Mouse (Mus musculus) forelimb bud, embryonic 11.5 days (tissue): Measurements from ENCODE around the gene Ptgis.
"Not testable (repeated sequence)": the region's sequence is repeated elsewhere in the genome, so short reads cannot be mapped to it uniquely, and the experiment has no call there.

Source experiments
- DNase-seq: peaks from one replicate; pipeline ENCODE4 v3.0.0-alpha.2; 2012; ENCODE audit warnings: low read depth, low spot score

The Ptgis gene

DNA sequence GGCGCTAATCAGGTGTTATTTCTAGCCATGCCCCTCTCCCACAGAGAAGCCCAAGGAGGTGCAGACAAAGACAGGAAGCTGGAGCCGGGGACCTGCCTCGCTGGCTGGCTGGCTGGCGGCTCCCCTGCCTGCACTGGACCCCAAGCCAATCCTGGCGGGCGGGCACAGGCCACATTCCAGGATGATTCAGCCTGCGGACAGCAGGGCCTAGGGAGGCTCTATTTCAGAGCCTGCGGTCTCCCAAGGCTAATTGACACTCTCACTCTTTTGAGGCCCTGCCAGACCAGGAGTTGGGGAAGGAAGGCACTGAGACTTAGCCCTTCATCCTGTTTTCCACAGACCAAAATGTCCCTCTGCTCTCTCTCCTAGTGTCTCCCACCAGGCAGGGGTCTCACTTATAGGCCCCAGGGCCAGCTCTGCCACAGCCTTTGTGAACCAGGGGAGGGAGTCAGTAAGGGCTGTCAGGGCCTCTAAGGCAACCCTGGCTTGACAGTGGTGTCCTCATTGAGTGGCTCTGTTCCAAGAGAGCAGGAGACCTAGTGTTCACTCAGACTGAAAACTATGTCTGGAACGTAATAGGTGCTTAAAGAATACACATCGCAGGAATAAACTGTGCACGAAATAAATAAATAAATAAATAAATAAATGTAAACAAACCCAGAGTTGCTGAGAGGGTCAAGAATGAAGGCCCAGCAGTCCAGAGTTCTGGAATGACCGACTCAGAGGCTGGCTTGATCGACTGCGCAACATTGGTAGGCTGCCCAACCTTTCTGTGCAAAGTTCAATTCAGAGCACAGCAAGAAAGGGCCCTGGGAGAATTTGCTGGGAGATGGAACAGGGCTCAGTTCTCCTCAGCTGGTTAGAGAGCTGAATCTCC lies 8.0 kb downstream of the Ptgis start:
- DNase-seq: no peak

DNA sequence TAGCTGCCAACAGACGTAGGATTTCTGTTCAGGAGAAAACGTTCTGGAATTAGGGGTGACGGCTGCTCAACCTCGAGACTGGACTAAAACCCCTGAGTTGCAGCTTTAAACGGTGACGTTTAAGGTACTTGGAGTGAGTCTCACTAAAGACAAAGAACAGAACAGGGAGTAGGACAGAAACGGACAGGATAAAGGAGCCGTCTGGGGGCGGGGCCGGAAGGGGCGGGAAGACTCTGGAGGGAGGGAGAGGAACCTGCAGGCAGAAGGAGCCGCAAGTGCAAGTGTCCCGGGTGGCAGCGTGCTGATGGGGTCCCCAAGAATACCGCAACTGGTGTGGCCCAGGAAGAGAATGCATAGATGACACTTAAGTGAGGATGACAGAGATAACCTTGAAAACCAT lies 9.8 kb downstream of the Ptgis start:
- DNase-seq: no peak

DNA sequence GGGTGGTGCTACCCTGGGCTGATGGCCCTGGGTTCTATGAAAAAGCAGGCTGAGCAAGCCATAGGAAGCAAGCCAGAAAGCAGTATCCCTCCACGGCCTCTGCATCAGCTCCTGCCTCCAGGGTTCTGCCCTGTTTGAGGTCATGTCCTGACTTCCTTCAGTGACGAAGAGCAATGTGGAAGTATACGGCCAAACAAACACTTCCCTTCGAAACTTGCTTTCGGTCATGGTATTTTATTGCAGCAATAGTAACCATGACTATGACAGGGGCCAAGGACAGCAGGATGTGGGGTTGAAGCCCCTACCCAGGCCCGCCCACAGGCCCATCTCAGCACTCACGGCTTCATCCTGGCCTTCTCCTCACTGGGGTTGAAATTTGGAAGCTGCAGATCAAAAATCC lies 15.5 kb downstream of the Ptgis start:
- DNase-seq: no peak

DNA sequence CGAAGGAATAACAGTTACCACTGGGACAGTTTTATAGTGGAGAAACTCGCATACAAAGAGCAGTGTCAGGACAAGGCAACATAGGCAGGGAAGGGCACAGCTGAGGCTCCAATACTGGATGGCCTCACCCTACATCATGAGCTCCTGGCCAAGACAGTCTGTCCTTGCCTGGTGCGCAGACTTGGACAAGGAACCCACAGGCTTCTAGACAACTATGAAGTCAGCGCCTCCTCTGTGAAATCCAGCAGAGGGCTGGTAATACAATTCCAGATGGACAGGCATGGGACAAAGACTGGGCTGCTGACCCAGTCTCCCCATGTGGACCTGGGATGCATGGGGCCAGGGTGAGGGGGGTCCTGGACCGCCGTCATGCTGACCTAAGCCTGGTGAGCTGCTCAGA lies 16.2 kb downstream of the Ptgis start:
- DNase-seq: no peak

DNA sequence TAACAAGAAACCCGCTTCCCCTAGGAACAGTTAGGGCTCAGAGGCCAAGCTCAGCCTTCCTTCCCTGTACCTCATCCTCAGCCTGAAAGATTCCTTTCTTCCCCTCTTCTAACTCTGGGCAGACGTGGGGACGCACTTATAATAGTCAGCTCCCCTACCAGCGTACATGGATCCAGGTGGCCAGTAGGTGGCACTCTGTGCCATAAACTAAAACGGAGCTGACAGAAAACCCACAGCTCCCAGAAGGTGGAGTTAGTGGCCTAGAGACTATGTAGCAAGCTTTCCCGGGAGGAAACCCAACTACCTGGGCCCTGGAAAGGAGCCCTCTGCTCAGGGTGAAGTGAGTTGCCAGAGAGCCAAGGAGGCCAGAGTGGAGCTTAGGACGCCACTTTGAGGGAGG lies 18.3 kb downstream of the Ptgis start:
- DNase-seq: peak; percentile 83

DNA sequence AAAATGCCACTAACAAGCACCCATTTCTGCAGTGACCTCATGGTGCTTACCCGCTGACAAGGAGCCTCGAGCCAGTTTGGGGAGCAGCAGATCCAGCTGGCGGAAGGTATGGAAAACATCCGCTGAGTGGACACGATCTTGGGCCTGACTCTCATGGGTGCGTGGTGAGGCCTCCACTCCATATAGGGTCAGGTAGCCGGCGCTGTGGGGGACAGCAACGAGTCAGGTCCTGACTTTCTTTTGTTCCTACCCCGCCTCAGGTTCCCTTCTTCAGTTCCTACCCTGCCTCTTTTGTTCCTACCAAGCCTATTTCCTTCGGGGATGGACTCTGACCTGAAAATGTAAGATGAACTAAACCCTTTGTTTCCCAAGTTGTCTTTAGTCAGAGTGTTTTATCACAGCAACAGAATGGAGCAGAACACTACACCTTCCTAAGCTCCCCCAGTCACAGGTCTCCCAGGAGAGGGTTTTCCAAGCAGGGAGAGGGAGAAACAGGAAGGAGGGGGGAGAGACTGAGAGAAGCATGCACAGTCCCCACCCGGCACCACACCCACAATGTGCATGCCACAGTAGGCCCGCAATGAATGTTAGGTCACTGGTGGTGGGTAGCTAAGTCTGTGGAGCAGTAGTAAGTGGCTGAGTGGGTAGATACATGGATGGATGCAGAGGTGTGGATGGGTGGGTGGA lies 19.1 kb downstream of the Ptgis start:
- DNase-seq: no peak

DNA sequence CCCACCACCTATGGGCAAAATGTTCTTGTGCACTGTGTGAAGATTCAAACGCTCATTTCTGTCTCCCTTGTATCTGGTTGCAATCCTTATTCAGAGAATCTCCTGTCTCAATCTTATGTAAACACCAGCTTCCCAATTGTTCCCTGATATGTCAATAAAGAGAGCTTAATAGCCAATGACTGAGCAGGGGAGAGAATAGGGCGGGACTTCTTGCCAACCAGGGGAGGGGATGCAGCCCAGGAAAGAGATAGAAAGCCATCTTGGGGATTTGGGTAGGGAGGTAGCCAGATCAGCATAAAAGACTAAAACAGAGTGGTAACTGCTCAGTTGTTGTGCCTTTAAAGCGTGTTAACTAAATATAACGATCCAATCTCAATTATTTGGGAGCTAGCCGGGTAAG lies 19.7 kb downstream of the Ptgis start:
- no peak for DNase-seq

DNA sequence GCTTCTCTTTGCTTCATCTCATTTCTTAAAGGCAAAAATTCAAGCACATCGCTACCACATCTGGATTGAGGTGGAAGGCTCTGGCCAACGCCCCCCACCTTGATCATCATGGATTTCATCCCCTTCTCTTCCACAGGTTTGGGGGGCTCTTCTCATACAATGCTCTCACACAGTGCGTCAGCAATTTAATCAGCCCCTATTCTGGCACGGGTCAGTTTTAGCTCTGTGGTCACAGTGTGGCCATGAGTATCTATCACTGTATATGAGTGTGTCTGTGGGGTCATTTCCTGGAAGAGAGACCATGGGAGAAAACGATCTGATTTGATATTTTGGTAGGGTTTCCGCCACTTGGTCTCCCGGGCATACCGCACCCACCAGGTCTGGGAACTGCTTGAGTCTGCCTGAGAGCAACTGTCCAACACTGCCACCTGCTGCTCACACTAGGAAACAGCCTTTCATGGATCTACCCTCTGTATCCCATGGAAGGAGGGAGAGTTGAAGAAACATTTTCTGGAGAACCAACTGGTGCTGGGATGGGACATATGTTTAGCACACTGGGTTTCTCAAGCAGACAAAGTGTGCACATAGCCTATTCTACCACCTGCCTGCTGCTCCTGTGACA lies 21.1 kb downstream of the Ptgis start:
- peak; percentile 88 for DNase-seq

DNA sequence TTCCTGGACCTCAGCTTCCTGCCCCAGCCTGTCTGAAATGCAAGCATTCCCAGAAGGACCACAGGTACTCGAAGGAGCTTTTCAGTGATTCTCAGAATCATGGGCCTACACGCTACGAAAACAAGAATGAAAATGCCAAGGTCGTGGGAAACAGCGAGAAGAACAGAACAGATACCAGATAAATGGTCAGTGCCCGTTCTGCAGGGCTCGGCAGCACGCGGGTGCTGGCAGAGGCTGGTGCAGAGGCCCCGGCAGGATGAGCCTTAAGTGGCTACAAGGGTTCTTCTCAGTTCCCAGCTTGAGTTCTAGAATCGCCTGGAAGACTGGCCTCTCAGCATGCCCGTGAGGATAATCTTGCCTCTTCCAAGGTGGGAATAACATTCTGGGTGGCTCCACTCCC lies 26.7 kb downstream of the Ptgis start:
- DNase-seq: no peak

DNA sequence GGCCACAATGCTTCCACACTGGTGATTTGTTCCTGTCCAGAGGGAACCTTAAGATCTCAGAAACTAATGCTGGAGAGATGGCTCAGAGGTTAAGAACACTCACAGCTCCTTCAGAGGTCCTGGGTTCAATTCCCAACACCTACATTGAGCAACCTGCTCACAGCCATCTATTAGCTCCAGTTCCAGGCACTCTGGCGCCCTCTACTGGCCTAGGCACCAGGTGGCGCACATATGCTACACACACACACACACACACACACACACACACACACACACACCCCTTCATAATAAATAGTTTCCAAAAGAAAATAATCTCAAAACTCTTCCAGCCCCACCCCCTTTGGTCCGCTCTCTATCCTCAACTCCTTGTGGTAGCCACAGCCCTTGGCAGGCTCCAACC lies 27.3 kb downstream of the Ptgis start:
- no peak for DNase-seq

DNA sequence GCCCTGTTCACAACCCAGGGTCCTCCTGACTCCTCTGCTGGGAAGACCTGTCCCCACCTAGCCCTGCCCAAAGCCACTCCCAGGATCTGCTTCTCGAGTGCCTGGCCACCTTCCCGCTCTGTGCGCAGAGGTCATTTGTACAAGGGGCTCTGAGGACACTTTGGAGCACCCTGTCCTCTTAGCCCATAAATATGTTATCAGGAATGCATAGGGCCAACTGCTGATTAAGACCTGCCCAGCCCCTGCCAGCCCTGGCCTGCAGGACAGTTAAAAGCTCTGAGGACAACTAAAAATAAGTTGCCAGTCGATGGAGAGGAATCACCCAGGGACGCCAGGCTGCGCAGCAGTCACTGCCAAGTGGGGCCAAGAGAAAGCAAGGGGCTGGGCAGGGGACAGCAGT lies 27.9 kb downstream of the Ptgis start:
- DNase-seq: no peak

DNA sequence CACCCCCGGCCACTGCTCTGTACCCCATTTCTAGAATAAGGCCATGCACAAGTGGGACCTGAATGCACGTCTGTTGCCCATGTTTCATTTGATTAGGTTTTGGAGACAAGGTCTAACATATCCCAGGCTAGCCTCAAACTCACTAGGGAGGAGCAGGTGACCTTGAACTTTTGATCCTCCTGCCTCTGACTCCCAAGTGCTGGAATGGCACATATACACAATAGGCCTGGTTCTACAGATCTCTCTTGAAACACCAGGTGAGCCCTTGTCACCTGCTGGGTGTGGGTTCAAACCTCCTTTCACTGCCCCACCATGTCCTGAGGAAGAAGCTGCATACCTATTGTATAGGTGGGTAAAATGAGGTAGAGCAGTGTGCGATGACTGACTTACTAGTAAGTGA lies 28.3 kb downstream of the Ptgis start:
- no peak for DNase-seq

DNA sequence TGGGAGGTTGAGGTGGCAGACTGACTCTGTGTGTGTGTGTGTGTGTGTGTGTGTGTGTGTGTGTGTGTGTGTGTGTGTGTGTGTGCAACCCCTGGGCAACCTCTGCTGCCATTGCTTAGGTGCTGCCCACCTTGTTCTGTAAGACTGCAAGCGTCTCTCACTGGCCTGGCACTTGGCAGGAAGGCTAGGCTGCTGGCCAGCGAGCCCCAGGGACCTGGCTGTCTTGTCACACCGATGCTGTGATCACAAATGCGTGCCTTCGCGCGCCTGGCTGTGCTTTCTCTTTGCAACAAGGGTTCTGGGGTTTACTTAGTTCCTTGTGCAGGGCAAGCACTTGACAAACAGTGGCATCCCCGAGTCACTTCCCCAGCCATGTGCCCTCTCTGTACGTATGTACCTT lies 30.5 kb downstream of the Ptgis start:
- no peak for DNase-seq

DNA sequence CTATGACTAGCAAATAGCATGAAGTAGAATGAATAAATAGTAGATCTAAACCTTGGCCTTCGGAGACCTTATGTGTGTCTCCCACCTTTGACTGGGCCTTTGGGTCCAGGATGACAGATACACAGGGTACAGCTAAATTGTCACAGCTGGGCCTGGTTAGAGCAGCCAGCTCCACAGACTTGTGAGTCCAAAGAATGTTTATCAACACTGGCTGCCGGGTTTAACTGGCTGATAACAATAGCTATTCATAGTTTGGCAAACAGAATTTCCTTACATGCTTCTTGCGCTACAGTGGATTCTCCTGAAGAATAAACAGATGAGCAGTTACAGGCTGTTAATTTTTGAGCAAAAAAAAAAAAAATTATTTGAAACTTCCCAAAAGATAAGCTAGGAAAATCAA lies 31.4 kb downstream of the Ptgis start:
- no peak for DNase-seq

DNA sequence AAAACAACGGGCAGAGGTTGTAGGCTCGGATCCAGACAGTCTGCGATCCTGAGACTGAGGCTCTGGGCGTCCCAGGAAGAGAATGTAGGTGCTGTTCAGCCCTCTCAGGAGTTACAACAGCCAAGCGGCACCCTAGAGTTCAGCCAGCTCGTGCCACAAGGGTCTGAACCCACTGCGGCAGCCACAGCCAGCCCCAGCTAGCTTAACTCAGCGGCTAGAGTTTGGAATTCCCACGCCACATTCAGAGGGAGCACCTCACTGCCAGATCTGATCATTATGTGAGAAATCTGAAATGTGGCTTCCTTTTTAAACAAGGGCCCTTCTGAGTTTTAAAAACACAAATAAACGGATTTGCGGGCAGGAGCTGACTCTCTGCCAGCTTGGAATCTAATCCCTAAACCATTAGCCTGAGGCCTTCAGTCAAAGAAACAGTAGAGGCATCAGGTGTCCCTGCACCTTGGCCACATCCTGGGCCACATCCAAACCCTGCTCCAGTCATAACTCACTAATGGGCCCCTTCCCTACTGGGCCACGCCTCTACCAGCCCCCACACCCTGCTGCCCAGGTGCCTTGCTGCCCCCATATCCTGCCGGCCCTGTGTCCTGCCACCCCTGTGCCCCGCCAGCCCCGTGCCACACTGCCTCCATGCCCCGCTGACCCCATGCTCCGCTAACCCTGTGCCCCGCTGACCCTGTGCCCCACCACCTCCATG lies 34.3 kb downstream of the Ptgis start:
- no peak for DNase-seq

DNA sequence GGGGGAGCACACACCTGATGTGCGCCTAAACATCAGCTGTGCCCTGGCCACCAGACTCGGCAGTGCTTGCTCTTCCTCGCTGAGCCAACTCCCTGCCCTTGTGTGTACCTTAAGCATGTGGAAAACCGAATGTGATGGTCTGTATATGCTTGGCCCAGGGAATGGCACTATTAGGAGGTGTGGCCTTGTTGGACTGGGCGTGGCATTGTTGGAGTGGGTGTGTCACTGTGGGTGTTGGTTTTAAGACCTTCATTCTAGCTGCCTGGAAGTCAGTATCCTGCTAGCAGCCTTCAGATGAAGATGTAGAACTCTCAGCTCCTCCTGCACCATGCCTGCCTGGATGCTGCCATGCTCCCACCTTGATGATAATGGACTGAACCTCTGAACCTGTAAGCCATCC lies 35.7 kb downstream of the Ptgis start:
- DNase-seq: not testable (repeated sequence)

DNA sequence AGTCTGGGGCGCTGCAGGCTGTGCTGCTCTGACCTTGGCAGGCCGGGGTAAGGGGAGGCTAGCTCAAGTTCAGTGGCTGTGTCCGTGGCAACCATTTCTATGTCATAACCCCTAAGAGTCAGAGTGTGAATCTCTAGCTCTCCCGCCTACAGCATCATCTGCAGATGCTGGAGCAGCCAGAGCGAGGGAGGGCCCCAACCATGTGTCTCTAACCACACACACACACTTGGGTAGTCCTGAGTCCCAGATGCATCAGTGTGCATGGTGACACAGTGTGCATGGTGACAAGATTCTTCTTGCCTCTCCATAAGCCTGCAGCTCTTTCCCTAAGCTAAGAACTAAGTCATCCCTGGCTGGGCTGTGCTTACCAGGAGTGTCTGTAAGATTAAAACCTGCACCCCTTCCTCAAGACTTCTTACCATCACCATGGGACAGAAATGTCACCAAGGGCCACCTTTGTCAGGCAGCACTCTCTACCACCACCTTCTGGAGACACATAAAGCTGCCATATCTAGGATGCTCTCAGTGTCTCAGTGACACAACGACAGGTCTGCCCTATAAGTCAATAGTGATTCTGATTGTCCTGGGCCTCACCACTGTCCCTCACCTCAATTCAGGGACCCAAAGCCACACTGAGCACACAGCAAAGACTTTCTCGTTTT lies 36.8 kb downstream of the Ptgis start:
- DNase-seq: no peak

DNA sequence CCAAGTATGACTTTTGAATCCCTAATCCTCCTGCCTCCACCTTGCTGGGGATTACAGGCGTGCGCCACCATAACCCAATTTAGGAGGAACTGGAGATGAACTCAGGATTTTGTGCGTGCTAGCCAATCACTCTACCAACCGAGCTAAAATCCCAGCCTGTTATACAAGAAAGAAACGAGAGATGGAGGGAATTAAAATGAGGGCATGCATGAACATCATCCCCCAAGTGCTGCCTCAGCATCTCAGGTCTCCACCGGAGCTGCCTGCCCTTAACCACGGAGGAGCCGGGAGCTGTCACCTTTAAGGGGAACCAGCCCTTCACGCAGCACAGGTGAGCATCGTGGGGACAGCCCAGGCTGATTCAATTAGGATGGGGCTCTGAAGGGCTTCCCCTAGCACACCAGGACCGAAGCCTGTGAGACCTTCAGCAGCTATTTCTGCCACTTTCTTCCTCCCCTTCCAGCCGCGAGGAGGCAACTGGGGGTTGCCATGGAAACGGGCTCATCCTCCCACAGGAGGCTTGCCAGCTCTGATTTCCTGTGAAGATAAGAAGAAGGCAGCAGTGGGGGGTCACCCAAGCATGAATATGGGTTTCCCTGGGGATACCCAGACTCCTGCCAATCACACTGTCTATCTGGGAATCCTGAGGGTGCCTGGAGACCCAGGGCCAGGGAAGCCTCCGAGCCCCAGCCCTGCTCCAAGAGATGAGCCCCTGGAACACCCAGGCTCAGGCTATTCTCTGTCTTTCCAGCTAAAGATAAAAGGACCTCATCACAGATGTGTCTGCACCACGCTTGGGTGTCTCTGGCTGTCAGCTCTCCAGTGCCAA lies 38.7 kb downstream of the Ptgis start:
- DNase-seq: no peak

DNA sequence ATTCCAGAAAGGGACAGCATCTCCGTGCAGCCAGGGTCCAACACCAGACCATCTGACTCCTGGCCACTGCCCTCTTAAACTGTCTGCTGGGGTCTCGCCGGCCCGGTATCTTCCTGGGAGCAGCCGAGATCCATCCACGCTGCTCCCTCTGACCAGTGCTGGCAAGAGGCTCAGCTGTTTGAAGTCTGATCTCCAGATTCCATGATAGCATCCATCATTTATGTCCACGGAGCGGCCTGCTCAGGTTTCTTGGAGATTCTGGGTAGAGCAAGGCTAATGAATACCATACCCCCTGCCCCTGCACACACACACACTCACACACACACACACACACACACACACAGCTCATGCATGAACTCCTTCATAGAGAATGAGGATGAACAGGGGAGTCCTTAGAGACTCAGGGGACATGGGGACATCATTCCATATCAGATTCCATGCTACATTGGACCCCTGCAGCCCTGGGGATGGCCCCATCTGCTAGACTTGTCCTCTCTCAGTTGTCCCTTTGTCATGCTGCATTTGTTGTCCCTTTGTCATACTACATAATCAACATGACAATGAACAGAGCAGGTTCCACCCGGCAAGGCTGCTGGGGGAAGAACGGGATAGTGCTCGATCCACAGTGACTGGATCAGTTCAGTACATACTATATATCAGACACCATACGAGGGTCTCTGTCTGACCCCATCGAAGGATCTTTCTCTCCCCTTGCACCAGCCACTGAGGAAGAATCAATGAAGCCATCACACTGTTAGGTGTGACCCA lies 41.6 kb downstream of the Ptgis start:
- peak; percentile 18 for DNase-seq

DNA sequence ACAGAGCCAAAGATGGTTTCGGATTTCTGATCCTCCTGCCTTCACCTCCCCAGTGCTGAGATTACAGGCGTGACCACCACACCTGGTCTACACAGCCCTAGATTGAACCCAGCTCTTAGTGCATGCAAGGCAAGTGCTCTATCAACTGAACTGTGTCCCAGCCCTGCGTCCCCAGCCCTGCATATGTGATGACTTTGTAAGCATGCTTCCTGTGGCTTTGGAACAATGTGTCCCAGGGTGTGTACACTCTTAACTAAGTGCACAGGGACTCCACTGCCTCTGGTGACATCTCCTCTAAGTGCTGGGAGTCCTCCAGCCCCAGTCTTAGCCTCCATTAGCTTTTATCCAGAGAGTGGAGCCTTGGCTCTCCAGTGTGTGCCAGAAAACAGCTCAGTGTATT lies 47.0 kb downstream of the Ptgis start:
- DNase-seq: no peak
